Mouse (Mus musculus) right cerebral cortex, adult 2 months (tissue): ENCODE data around the gene Zfp619.
"Not testable (repeated sequence)": the region's sequence is repeated elsewhere in the genome, so short reads cannot be mapped to it uniquely, and the experiment has no call there.

Experiments
- DNase-seq, 2 experiments: peaks; one replicate each; pipeline ENCODE4 v3.0.0; 2021 to 2022; ENCODE audit warnings: low spot score in 2 of 2

Gene Zfp619

GRCm38 (mm10) chr7:39517616-39518177 is at the start of gene Zfp619:
Zfp619 (plus strand) TSS chr7:39517766.
- peak; percentile 92 to 94 for DNase-seq

GRCm38 (mm10) chr7:39479013-39479412 is 38.6 kb upstream of the Zfp619 start:
- DNase-seq, result no peak

GRCm38 (mm10) chr7:39484384-39484783 is 33.2 kb upstream of the Zfp619 start:
- DNase-seq, result no peak

GRCm38 (mm10) chr7:39487159-39487853 is 30.3 kb upstream of the Zfp619 start:
- peak; percentile 6 to 20 for DNase-seq

GRCm38 (mm10) chr7:39487854-39488205 is 29.7 kb upstream of the Zfp619 start:
- no peak for DNase-seq

- DNase-seq, result no peak
Observed at GRCm38 (mm10) chr7:39494646-39495045, 22.9 kb upstream of the Zfp619 start.

GRCm38 (mm10) chr7:39504100-39504499 is 13.5 kb upstream of the Zfp619 start:
- no peak for DNase-seq

- DNase-seq, result peak; percentile 7 to 24
Observed at GRCm38 (mm10) chr7:39518362-39518761, 796 bp downstream of the Zfp619 start.

GRCm38 (mm10) chr7:39523703-39524424 is 6.3 kb downstream of the Zfp619 start:
- DNase-seq, result no peak

- DNase-seq, result no peak
Observed at GRCm38 (mm10) chr7:39543151-39543550, 25.6 kb downstream of the Zfp619 start.

GRCm38 (mm10) chr7:39544242-39545111 is 26.9 kb downstream of the Zfp619 start:
- peak; percentile 55 to 57 for DNase-seq

GRCm38 (mm10) chr7:39545134-39545533 is 27.6 kb downstream of the Zfp619 start:
- no peak for DNase-seq

- no peak for DNase-seq
Observed at GRCm38 (mm10) chr7:39549336-39549735, 31.8 kb downstream of the Zfp619 start.

- peak; percentile 97 to 99 for DNase-seq
Observed at GRCm38 (mm10) chr7:39551976-39552891, 34.7 kb downstream of the Zfp619 start.

GRCm38 (mm10) chr7:39552993-39553392 is 35.4 kb downstream of the Zfp619 start:
- DNase-seq, result no peak

- DNase-seq, result no peak
Observed at GRCm38 (mm10) chr7:39553871-39554270, 36.3 kb downstream of the Zfp619 start.

GRCm38 (mm10) chr7:39580066-39580465 is 62.5 kb downstream of the Zfp619 start:
- DNase-seq, result no peak

- no peak for DNase-seq
Observed at GRCm38 (mm10) chr7:39580601-39581000, 63.0 kb downstream of the Zfp619 start.

- DNase-seq, result not testable (repeated sequence)
Observed at GRCm38 (mm10) chr7:39586834-39587233, 69.3 kb downstream of the Zfp619 start.

GRCm38 (mm10) chr7:39588037-39588436 is 70.5 kb downstream of the Zfp619 start:
- DNase-seq, result no peak
